Mouse (Mus musculus): Measurements from ENCODE around the gene Mettl26. TPM values are rescaled to one million over a fixed set of nuclear protein-coding genes. Genes with fewer than 3 reads are reported as not detected.
"Not testable (repeated sequence)": the region's sequence is repeated elsewhere in the genome, so short reads cannot be mapped to it uniquely, and the experiment has no call there.

Mettl26 gene
- polyA plus RNA-seq, 1 experiment, result 77.3 TPM

GRCm38 (mm10) chr17:25867509-25867835 is 7.4 kb upstream of the Mettl26 start:
- DNase-seq, result peak; percentile 38
- no peak overlapping the region for H3K27ac ChIP-seq (ENCODE audit: control insufficient read depth, insufficient read depth, low read length)
- no peaks in the 10 kb centered on the region for H3K27me3 ChIP-seq (ENCODE audit: control insufficient read depth, insufficient read depth, low read length)
- no peak for TF ChIP-seq POLR2A (IDR thresholded peaks at IDR 0.05; ENCODE audit: control insufficient read depth, extremely low read depth, insufficient read depth, low read length, poor library complexity)
- no peak for TF ChIP-seq CTCF (IDR thresholded peaks at IDR 0.05; ENCODE audit: borderline replicate concordance, control insufficient read depth, extremely low read depth, insufficient read depth, low read length, poor library complexity)
- H3K36me3 ChIP-seq (ENCODE audit: control insufficient read depth, insufficient read depth, low read length), result no peaks in the 10 kb centered on the region
- WGBS, result 2% methylated on average over 7 of the region's 7 CpGs
- H3K4me1 ChIP-seq (replicated peaks; ENCODE audit: control insufficient read depth, insufficient read depth, low read length), result peaks cover 14% of the 10 kb centered on the region
- no peak overlapping the region for H3K4me3 ChIP-seq (ENCODE audit: control insufficient read depth, insufficient read depth, low read length)

GRCm38 (mm10) chr17:25867836-25868600 is 6.9 kb upstream of the Mettl26 start:
- TF ChIP-seq CTCF (IDR thresholded peaks at IDR 0.05; ENCODE audit: borderline replicate concordance, control insufficient read depth, extremely low read depth, insufficient read depth, low read length, poor library complexity) (0 out of 2 replicates have a peak, but pooled peaks have one; percentile 34), POLR2A (IDR thresholded peaks at IDR 0.05; ENCODE audit: control insufficient read depth, extremely low read depth, insufficient read depth, low read length, poor library complexity) (no peak)
- H3K4me1 ChIP-seq (replicated peaks; ENCODE audit: control insufficient read depth, insufficient read depth, low read length), result peaks cover 14% of the 10 kb centered on the region
- WGBS, result 1% methylated on average over 42 of the region's 42 CpGs
- H3K36me3 ChIP-seq (ENCODE audit: control insufficient read depth, insufficient read depth, low read length), result no peaks in the 10 kb centered on the region
- no peak for DNase-seq
- H3K27me3 ChIP-seq (ENCODE audit: control insufficient read depth, insufficient read depth, low read length), result no peaks in the 10 kb centered on the region
- peak overlapping the region; percentile 95 for H3K4me3 ChIP-seq (ENCODE audit: control insufficient read depth, insufficient read depth, low read length)
- no peak overlapping the region for H3K27ac ChIP-seq (ENCODE audit: control insufficient read depth, insufficient read depth, low read length)

- peak; percentile 78 for DNase-seq
- peaks cover 14% of the 10 kb centered on the region for H3K4me1 ChIP-seq (replicated peaks; ENCODE audit: control insufficient read depth, insufficient read depth, low read length)
Observed at GRCm38 (mm10) chr17:25868601-25869191, 6.2 kb upstream of the Mettl26 start, which contains the start of gene Mcrip2. TSS of gene Mcrip2 (minus strand) at chr17:25868764.

GRCm38 (mm10) chr17:25869498-25869897 is 5.4 kb upstream of the Mettl26 start:
- H3K4me1 ChIP-seq (replicated peaks; ENCODE audit: control insufficient read depth, insufficient read depth, low read length), result peaks cover 21% of the 10 kb centered on the region
- 97% methylated on average over 8 of the region's 8 CpGs for WGBS
- H3K4me3 ChIP-seq (ENCODE audit: control insufficient read depth, insufficient read depth, low read length), result no peak overlapping the region
- TF ChIP-seq CTCF (IDR thresholded peaks at IDR 0.05; ENCODE audit: borderline replicate concordance, control insufficient read depth, extremely low read depth, insufficient read depth, low read length, poor library complexity) (no peak), POLR2A (IDR thresholded peaks at IDR 0.05; ENCODE audit: control insufficient read depth, extremely low read depth, insufficient read depth, low read length, poor library complexity) (no peak)
- no peaks in the 10 kb centered on the region for H3K36me3 ChIP-seq (ENCODE audit: control insufficient read depth, insufficient read depth, low read length)
- no peak overlapping the region for H3K27ac ChIP-seq (ENCODE audit: control insufficient read depth, insufficient read depth, low read length)
- DNase-seq, result no peak
- H3K27me3 ChIP-seq (ENCODE audit: control insufficient read depth, insufficient read depth, low read length), result no peaks in the 10 kb centered on the region

More at GRCm38 (mm10) chr17:25868601-25869191, 6.2 kb upstream of the Mettl26 start, which contains the start of gene Mcrip2:
- 0 out of 2 replicates have a peak, but pooled peaks have one; percentile 38 for TF ChIP-seq POLR2A (IDR thresholded peaks at IDR 0.05; ENCODE audit: control insufficient read depth, extremely low read depth, insufficient read depth, low read length, poor library complexity)
- no peak for TF ChIP-seq CTCF (IDR thresholded peaks at IDR 0.05; ENCODE audit: borderline replicate concordance, control insufficient read depth, extremely low read depth, insufficient read depth, low read length, poor library complexity)
- Histone ChIP-seq H3K27me3 (ENCODE audit: control insufficient read depth, insufficient read depth, low read length) (no peaks in the 10 kb centered on the region), H3K27ac (ENCODE audit: control insufficient read depth, insufficient read depth, low read length) (no peak within 1 kb of the TSS), H3K36me3 (ENCODE audit: control insufficient read depth, insufficient read depth, low read length) (no peaks in the 10 kb centered on the region), H3K4me3 (ENCODE audit: control insufficient read depth, insufficient read depth, low read length) (peak within 1 kb of the TSS; percentile 95)
- WGBS, result 2% methylated on average over 24 of the region's 24 CpGs

- TF ChIP-seq CTCF (IDR thresholded peaks at IDR 0.05; ENCODE audit: borderline replicate concordance, control insufficient read depth, extremely low read depth, insufficient read depth, low read length, poor library complexity), result no peak
- no peak for TF ChIP-seq POLR2A (IDR thresholded peaks at IDR 0.05; ENCODE audit: control insufficient read depth, extremely low read depth, insufficient read depth, low read length, poor library complexity)
- H3K4me1 ChIP-seq (replicated peaks; ENCODE audit: control insufficient read depth, insufficient read depth, low read length), result peaks cover 23% of the 10 kb centered on the region
- WGBS, result 97% methylated on average over 2 of the region's 2 CpGs
- DNase-seq, result no peak
- H3K27ac ChIP-seq (ENCODE audit: control insufficient read depth, insufficient read depth, low read length), result no peak overlapping the region
- H3K27me3 ChIP-seq (ENCODE audit: control insufficient read depth, insufficient read depth, low read length), result no peaks in the 10 kb centered on the region
- no peak overlapping the region for H3K4me3 ChIP-seq (ENCODE audit: control insufficient read depth, insufficient read depth, low read length)
- no peaks in the 10 kb centered on the region for H3K36me3 ChIP-seq (ENCODE audit: control insufficient read depth, insufficient read depth, low read length)
Observed at GRCm38 (mm10) chr17:25869954-25870353, 4.9 kb upstream of the Mettl26 start.

- DNase-seq; H3K27me3 ChIP-seq (ENCODE audit: control insufficient read depth, insufficient read depth, low read length); H3K36me3 ChIP-seq (ENCODE audit: control insufficient read depth, insufficient read depth, low read length); H3K27ac ChIP-seq (ENCODE audit: control insufficient read depth, insufficient read depth, low read length); H3K4me3 ChIP-seq (ENCODE audit: control insufficient read depth, insufficient read depth, low read length): not testable (repeated sequence)
- H3K4me1 ChIP-seq (replicated peaks; ENCODE audit: control insufficient read depth, insufficient read depth, low read length), result peaks cover 31% of the 10 kb centered on the region
Observed at GRCm38 (mm10) chr17:25871566-25871965, 3.3 kb upstream of the Mettl26 start.
